Mouse (Mus musculus) neutrophil, adult 83 days (primary cell): ENCODE results near the gene Sptbn4. TPM values are rescaled to one million over a fixed set of nuclear protein-coding genes. Genes with fewer than 3 reads are reported as not detected.

Experiments
- total RNA-seq, 2 experiments: library from RNA; stranded (reverse); gene quantifications; one replicate each; pipeline ENCODE4 v1.2.4; 2023

Gene Sptbn4
- total RNA-seq, result under 1 TPM; 0.11 to 0.61 TPM

GRCm38 (mm10) chr7:27447419-27448286 lies at the start of gene Sptbn4, which contains the start of gene Blvrb:
TSS of gene Sptbn4 (minus strand) at chr7:27447686.
TSS of gene Blvrb (plus strand) at chr7:27447978.

GRCm38 (mm10) chr7:27486770-27487697 lies 39.5 kb upstream of the Sptbn4 start, which contains the start of gene Sertad1:
TSS of gene Sertad1 (plus strand) at chr7:27486910.

DNA sequence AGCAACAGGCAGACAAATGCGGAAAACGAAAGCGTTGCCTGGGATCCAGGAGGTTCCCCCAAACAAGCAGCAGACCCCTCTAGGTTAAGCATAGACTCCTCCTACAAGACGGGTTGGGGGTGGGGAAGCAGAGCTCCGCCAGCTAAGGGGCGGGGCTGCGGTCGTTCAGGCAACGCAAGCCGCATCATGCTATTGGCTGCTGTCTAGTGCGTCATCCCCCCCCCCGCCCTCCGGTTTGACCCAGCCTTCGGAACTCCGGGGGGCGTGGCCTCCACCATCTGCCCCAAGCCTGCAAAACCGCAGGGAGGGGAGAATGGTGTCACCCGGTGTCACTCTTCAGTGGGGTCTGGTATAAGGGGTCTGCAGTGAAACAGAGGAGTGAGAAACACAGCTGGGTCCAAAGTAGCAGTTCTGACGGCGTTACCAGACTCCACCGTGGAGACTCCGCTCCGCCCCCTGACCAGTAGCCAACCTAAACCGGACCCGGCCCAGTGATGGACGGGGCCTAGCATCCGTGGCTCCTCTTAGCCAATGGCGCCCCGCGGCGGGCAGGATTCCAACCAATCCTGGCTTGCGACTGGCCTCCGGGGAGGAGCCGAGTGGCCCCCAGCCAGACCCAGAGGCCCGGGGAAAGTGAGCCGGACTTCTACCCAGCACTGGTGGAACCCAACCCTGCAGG lies 25.8 kb upstream of the Sptbn4 start, which contains the start of gene Sertad3:
TSS of gene Sertad3 (plus strand) at position 613 of the 679 bp plus-strand sequence.

DNA sequence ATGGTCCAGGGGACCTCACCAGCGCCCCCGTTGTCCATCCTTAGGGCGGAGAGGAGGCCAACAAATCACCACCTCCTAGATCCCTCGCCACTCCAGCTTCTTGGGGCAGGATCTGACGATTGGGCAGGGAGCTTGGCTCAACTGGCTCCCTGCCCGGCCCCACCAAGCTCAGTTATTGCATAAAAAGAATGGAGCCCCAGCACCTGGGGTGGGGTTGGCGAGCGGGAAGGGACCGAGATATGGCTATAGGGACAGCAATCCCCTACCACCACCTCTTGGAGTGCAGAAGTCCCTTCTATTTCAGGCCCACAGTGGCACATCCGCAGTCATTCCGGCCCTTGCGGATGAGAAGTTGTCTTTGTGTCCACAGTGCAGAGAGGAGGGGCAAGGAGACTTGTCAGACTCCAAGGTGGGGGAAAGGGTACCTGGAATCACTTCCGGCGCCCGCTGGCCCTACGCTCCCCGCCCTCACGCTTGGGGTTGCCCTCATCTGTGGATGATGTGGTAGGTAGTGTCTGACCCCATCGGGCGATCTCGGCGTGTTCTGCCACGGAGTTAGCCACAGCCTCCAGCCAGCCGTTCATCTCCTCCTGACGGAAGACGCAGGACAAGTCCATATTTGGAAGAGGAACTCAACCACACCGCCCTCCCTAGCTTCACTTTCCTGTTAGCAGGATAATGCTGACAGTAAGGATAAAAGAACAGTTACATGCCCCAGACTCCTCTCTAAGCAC lies 90.5 kb downstream of the Sptbn4 start, which contains the start of gene Gm20479:
TSS of gene Gm20479 (minus strand) at position 559 of the 734 bp plus-strand sequence.

DNA sequence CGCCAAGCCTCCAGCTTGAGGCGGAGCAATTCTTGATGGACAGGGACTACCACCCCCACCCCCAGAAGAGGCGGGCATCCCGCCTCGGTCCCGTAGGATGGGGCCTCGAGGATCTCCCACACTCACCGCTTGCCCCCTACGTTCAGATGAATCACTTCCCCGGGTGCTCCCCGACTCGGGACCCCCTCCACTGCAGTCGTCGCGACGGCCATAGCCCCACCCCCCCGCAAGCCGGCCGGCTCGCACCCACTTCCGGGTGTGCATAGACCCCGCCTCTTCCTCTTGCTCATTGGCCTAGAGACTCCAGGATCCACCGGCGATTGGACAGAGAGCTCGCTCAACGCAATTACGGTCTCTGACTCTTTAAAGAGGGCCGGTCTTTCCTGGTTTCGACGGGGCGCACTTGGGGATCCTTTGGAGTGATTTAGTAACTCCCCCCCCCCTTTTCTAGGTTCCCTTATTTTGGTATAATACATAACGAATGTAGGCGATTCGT lies 91.7 kb downstream of the Sptbn4 start, which contains the start of gene Shkbp1:
TSS of gene Shkbp1 (minus strand) at position 275 of the 496 bp plus-strand sequence.

GRCm38 (mm10) chr7:27337175-27337853 lies 110.2 kb downstream of the Sptbn4 start, which contains the start of gene Ltbp4:
TSS of gene Ltbp4 (minus strand) at chr7:27337692.

Other genes with a start within 250 kb of the Sptbn4 start
- 1 to 10 TPM; 8.4 to 8.9 TPM for gene Itpkc, start 219.0 kb downstream of the Sptbn4 start, total RNA-seq
- gene Coq8b, start 214.7 kb downstream of the Sptbn4 start, total RNA-seq, result 10 to 100 TPM; 17.5 to 19.2 TPM
- gene Numbl, start 189.3 kb downstream of the Sptbn4 start, total RNA-seq, result 1 to 10 TPM; 3.7 to 3.9 TPM
- gene Ltbp4, start 110.0 kb downstream of the Sptbn4 start, total RNA-seq, result under 1 TPM in 1 of 2 experiments, not detected in 1; 0.53 TPM
- gene Shkbp1, start 91.7 kb downstream of the Sptbn4 start, total RNA-seq, result 10 to 100 TPM; 97.3 to 98.6 TPM
- gene Gm20479, start 90.3 kb downstream of the Sptbn4 start, total RNA-seq, result 10 to 100 TPM in 1 of 2 experiments, 1 to 10 TPM in 1; 4.6 to 10.3 TPM
- gene Blvrb, start 292 bp upstream of the Sptbn4 start, total RNA-seq, result 10 to 100 TPM; 58.1 to 91.3 TPM
- gene Sertad3, start 26.1 kb upstream of the Sptbn4 start, total RNA-seq, result 10 to 100 TPM; 21.8 to 24.6 TPM
- gene Sertad1, start 39.2 kb upstream of the Sptbn4 start, total RNA-seq, result 10 to 100 TPM; 30.7 TPM
- under 1 TPM; 0.90 to 0.92 TPM for gene Prx, start 51.6 kb upstream of the Sptbn4 start, total RNA-seq
- under 1 TPM; 0.22 to 0.26 TPM for gene Hipk4, start 75.6 kb upstream of the Sptbn4 start, total RNA-seq
- 10 to 100 TPM; 13.9 to 18.2 TPM for gene Pld3, start 105.5 kb upstream of the Sptbn4 start, total RNA-seq
- gene 2310022A10Rik, start 105.5 kb upstream of the Sptbn4 start, total RNA-seq, result 10 to 100 TPM; 14.1 to 14.2 TPM
- 100 to 1,000 TPM in 1 of 2 experiments, 10 to 100 TPM in 1; 94.7 to 101 TPM for gene Akt2, start 143.9 kb upstream of the Sptbn4 start, total RNA-seq
- not detected for gene Ttc9b, start 206.2 kb upstream of the Sptbn4 start, total RNA-seq
- gene Map3k10, start 226.9 kb upstream of the Sptbn4 start, total RNA-seq, result 1 to 10 TPM; 4.3 to 7.5 TPM
- gene Zfp607b, start 241.7 kb upstream of the Sptbn4 start, total RNA-seq, result under 1 TPM; 0.22 to 0.75 TPM